Mouse (Mus musculus) large intestine, adult 2 months (tissue): ENCODE data around the gene Vmn1r34. TPM values are rescaled to one million over a fixed set of nuclear protein-coding genes. Genes with fewer than 3 reads are reported as not detected.
"Not testable (repeated sequence)": the region's sequence is repeated elsewhere in the genome, so short reads cannot be mapped to it uniquely, and the experiment has no call there.

ENCODE experiments used
- DNase-seq: peaks from one replicate; pipeline ENCODE4 v3.0.0-alpha.2; 2012; ENCODE audit warnings: low read depth, low spot score
- WGBS: fragments of 180-500 bp; shearing (Covaris S2); methylation state at CpG from one replicate; pipeline ENCODE4 v1.1.7; 2018; 5-methylcytosine and 5-hydroxymethylcytosine counted together
- polyA plus RNA-seq: library from polyadenylated mRNA; depleted of rRNA; stranded (reverse); fragments of >200 nt; gene quantifications from 2 replicates; pipeline ENCODE4 v1.2.3, GENCODE M21; 2012; rRNA removed

The Vmn1r34 gene
- polyA plus RNA-seq: not detected in 2 replicates

- no peak for DNase-seq
- WGBS: 85% methylated on average over 1 of the region's 1 CpGs
These were observed at the start of gene Vmn1r34 for GRCm38 (mm10) chr6:66643779-66644178. Gene Vmn1r34 (minus strand): TSS chr6:66643879.

- 73% methylated on average over 3 of the region's 3 CpGs for WGBS
- no peak for DNase-seq
These were observed 42.1 kb upstream of the Vmn1r34 start, which contains the start of gene Vmn1r35 for GRCm38 (mm10) chr6:66685806-66686205. Gene Vmn1r35 (minus strand): TSS chr6:66685906.

GRCm38 (mm10) chr6:66618182-66618581, 25.5 kb downstream of the Vmn1r34 start, which contains the start of gene Vmn1r33:
Gene Vmn1r33 (minus strand): TSS chr6:66618282.
- DNase-seq: not testable (repeated sequence)

- no peak for DNase-seq
These were observed 47.9 kb downstream of the Vmn1r34 start for GRCm38 (mm10) chr6:66595804-66596203.

Other genes starting within 250 kb of the Vmn1r34 start
- 16.4 and 17.9 TPM in 2 replicates for gene Mad2l1, start 108.5 kb downstream of the Vmn1r34 start, polyA plus RNA-seq
- gene Vmn1r32, start 83.8 kb downstream of the Vmn1r34 start, polyA plus RNA-seq: not detected in 2 replicates
- not detected in 2 replicates for gene Vmn1r33, start 25.6 kb downstream of the Vmn1r34 start, polyA plus RNA-seq
- gene Vmn1r35, start 42.0 kb upstream of the Vmn1r34 start, polyA plus RNA-seq: not detected in 2 replicates
- gene Vmn1r36, start 75.3 kb upstream of the Vmn1r34 start, polyA plus RNA-seq: not detected in 2 replicates
- gene Vmn1r37, start 85.5 kb upstream of the Vmn1r34 start, polyA plus RNA-seq: not detected in 2 replicates
- gene Vmn1r38, start 138.7 kb upstream of the Vmn1r34 start, polyA plus RNA-seq: not detected in 2 replicates
- gene Vmn1r39, start 166.7 kb upstream of the Vmn1r34 start, polyA plus RNA-seq: not detected in 2 replicates